Mouse (Mus musculus) heart, postnatal 0 days (tissue): ENCODE results near the gene Khsrp. TPM values are rescaled to one million over a fixed set of nuclear protein-coding genes. Genes with fewer than 3 reads are reported as not detected.

Experiments
- ATAC-seq: fragments of 200-750 bp; cut with Nextera tagmentation; 2 replicates; pipeline ENCODE4 v1.8.0; 2017; ENCODE audit warnings: low read depth, moderate number of reproducible peaks, moderate library complexity; ENCODE audit not compliant: insufficient read depth
- DNase-seq: peaks from one replicate; pipeline ENCODE4 v3.0.0-alpha.2; 2016; ENCODE audit warnings: low spot score
- H3K27ac ChIP-seq: fragments of 300-500 bp; sonication (generic); 2 replicates; pipeline ENCODE4 v1.5.1; 2014; ENCODE audit warnings: low read depth, mild to moderate bottlenecking
- H3K27me3 ChIP-seq: fragments of 300-500 bp; sonication (generic); 2 replicates; pipeline ENCODE4 v1.6.1; 2014; ENCODE audit warnings: low read length, mixed read lengths; ENCODE audit not compliant: control insufficient read depth, insufficient read depth
- H3K36me3 ChIP-seq: fragments of 300-500 bp; sonication (generic); replicated peaks from 2 replicates; pipeline ENCODE4 v1.6.1; 2014; ENCODE audit warnings: low read length, mixed read lengths; ENCODE audit not compliant: control insufficient read depth, insufficient read depth
- H3K4me1 ChIP-seq: fragments of 300-500 bp; sonication (generic); 2 replicates; pipeline ENCODE4 v1.6.1; 2014; ENCODE audit warnings: antibody characterized with exemption; ENCODE audit not compliant: control insufficient read depth, insufficient read depth
- H3K4me2 ChIP-seq: fragments of 300-500 bp; sonication (generic); 2 replicates; pipeline ENCODE4 v1.6.1; 2014; ENCODE audit warnings: low read depth, mild to moderate bottlenecking, low read length, moderate library complexity
- H3K4me3 ChIP-seq: fragments of 300-500 bp; sonication (generic); 2 replicates; pipeline ENCODE4 v1.5.1; 2014; ENCODE audit warnings: low read depth, low read length
- H3K9ac ChIP-seq: fragments of 300-500 bp; sonication (generic); replicated peaks from 2 replicates; pipeline ENCODE4 v1.6.1; 2014; ENCODE audit warnings: low read depth, low read length, mixed read lengths
- H3K9me3 ChIP-seq: fragments of 300-500 bp; sonication (generic); replicated peaks from 2 replicates; pipeline ENCODE4 v1.6.1; 2016; ENCODE audit warnings: low read length; ENCODE audit not compliant: control insufficient read depth
- CTCF ChIP-seq: IDR thresholded peaks from 2 replicates; pipeline ENCODE4 v1.5.1; 2016; ENCODE audit warnings: antibody characterized with exemption, control low read depth, low read depth
- EP300 ChIP-seq: IDR thresholded peaks from 2 replicates; pipeline ENCODE4 v1.6.1; 2016; ENCODE audit warnings: antibody characterized with exemption, low read depth
- WGBS: fragments of 180-500 bp; shearing (Covaris S2); extraction: QIAGEN DNeasy Blood & Tissue Kit; methylation state at CpG from one replicate; pipeline ENCODE4 v1.1.7; 2014; 5-methylcytosine and 5-hydroxymethylcytosine counted together
- polyA plus RNA-seq: library from polyadenylated mRNA; unstranded; fragments of >200 nt; fragmentation: Nextera tagmentation; extraction: Ambion mirVana; gene quantifications from 2 replicates; pipeline ENCODE4 v1.2.1, GENCODE M21; 2015
- total RNA-seq: library from RNA; depleted of rRNA; stranded (reverse); fragments of >200 nt; gene quantifications from 2 replicates; pipeline ENCODE4 v1.2.3, GENCODE M21; 2014; ENCODE audit warnings: low replicate concordance

Khsrp gene
- total and polyA plus RNA-seq, 2 experiments from 2014 or later, result 18.2 to 40.7 TPM

GRCm38 (mm10) chr17:57011236-57012141 is 19.8 kb downstream of the Khsrp start, which contains the start of the genes Gtf2f1 and Gm17949:
TSS of gene Gtf2f1 (minus strand) at chr17:57011288.
TSS of gene Gm17949 (plus strand) at chr17:57011469.
- Histone ChIP-seq H3K9me3 (no peaks in the 10 kb centered on the region), H3K4me2 (peak within 1 kb of the TSS; percentile 99), H3K27ac (peak within 1 kb of the TSS; percentile 85), H3K4me1 (peaks cover 19% of the 10 kb centered on the region), H3K36me3 (peaks cover 20% of the 10 kb centered on the region), H3K27me3 (no peaks in the 10 kb centered on the region), H3K9ac (peak within 1 kb of the TSS; percentile 78), H3K4me3 (peak within 1 kb of the TSS; percentile 84)
- peak; percentile 97 for DNase-seq
- WGBS, result under 1% methylated on average over 51 of the region's 51 CpGs
- ATAC-seq, result peak; percentile 94
- no peak for TF ChIP-seq EP300
- TF ChIP-seq CTCF, result peak; percentile 7; the same call in 1 of the 2 replicates

- peaks cover 19% of the 10 kb centered on the region for H3K4me1 ChIP-seq
- peak overlapping the region; percentile 94 for H3K4me2 ChIP-seq
- TF ChIP-seq EP300, result no peak
- no peak for TF ChIP-seq CTCF
- peak overlapping the region; percentile 84 for H3K4me3 ChIP-seq
- no peaks in the 10 kb centered on the region for H3K27me3 ChIP-seq
- H3K36me3 ChIP-seq, result peaks cover 26% of the 10 kb centered on the region
- no peaks in the 10 kb centered on the region for H3K9me3 ChIP-seq
- peak; percentile 28 for ATAC-seq
- no peak for DNase-seq
- peak overlapping the region; percentile 72 for H3K9ac ChIP-seq
- H3K27ac ChIP-seq, result peak overlapping the region; percentile 72
- under 1% methylated on average over 19 of the region's 19 CpGs for WGBS
Observed at GRCm38 (mm10) chr17:57010911-57011235, 20.4 kb downstream of the Khsrp start.

- ATAC-seq (0 out of 2 replicates have a peak, but pooled peaks have one; percentile 12), DNase-seq (no peak)
- Histone ChIP-seq H3K9me3 (no peaks in the 10 kb centered on the region), H3K9ac (no peak overlapping the region), H3K36me3 (peaks cover 56% of the 10 kb centered on the region), H3K4me2 (no peak overlapping the region), H3K4me1 (peaks cover 18% of the 10 kb centered on the region), H3K27me3 (no peaks in the 10 kb centered on the region), H3K27ac (no peak overlapping the region), H3K4me3 (no peak overlapping the region)
- TF ChIP-seq CTCF, result peak; percentile 55
- no peak for TF ChIP-seq EP300
- 89% methylated on average over 13 of the region's 13 CpGs for WGBS
Observed at GRCm38 (mm10) chr17:57007137-57007905, 24.0 kb downstream of the Khsrp start.

DNA sequence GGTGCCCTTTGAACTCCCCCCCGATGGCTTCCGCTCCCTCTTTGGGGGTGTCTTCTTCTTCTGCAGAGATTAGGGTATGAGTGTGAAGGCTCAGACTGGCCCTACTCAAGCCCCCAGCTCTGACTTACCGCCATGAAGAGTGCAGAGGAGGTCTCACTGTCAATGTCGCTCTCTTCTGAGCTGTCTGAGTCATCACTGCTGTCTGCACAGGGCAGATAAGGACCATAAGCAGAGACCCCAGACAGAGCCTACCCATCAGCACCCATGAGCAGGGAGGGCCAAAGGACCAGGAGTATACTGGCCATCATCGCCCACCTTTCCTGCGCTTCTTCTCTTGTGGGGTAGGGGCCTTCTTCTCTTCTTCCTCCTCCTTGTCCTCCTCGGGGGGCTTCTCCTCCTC is 27.3 kb downstream of the Khsrp start:
- Histone ChIP-seq H3K4me3 (no peak overlapping the region), H3K4me1 (peaks cover 10% of the 10 kb centered on the region; the same call in 1 of the 2 replicates), H3K27me3 (no peaks in the 10 kb centered on the region), H3K4me2 (no peak overlapping the region), H3K36me3 (peaks cover 62% of the 10 kb centered on the region), H3K27ac (no peak overlapping the region), H3K9me3 (no peaks in the 10 kb centered on the region), H3K9ac (no peak overlapping the region)
- DNase-seq, result no peak
- WGBS, result 79% methylated on average over 7 of the region's 7 CpGs
- TF ChIP-seq CTCF, result no peak
- no peak for TF ChIP-seq EP300
- ATAC-seq, result no peak

DNA sequence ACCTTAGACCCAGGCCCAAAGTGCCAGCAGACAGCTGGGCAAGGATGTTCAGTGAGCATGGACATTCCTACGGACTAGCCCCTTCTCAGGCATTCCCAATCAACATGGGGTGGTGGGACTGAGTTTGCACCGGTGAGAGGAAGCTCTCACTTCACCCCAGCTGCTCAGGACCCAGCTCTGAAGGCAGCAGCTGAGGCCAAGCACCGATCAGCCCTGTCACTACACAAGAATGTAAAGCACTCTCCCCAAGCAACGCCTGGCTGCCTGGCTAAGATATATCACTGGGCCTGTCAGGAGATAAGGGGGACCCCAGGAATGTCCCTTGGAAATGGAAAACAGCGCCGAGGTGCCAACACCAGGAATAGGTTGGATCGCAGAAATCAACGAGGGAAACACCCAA is 30.1 kb downstream of the Khsrp start:
- TF ChIP-seq EP300, result no peak
- TF ChIP-seq CTCF, result no peak
- ATAC-seq (no peak), DNase-seq (peak; percentile 12)
- Histone ChIP-seq H3K27ac (peak overlapping the region; percentile 36; the same call in 1 of the 2 replicates), H3K27me3 (no peaks in the 10 kb centered on the region), H3K36me3 (peaks cover 42% of the 10 kb centered on the region), H3K9ac (no peak overlapping the region), H3K4me3 (no peak overlapping the region), H3K4me2 (no peak overlapping the region), H3K9me3 (no peaks in the 10 kb centered on the region), H3K4me1 (peaks cover 10% of the 10 kb centered on the region; the same call in 1 of the 2 replicates)
- 16% methylated on average over 8 of the region's 8 CpGs for WGBS
